Mouse (Mus musculus): ENCODE measurements around the gene Myt1.
"Not testable (repeated sequence)": the region's sequence is repeated elsewhere in the genome, so short reads cannot be mapped to it uniquely, and the experiment has no call there.

Myt1 gene

GRCm38 (mm10) chr2:181781421-181781820 is 18.3 kb downstream of the Myt1 start:
- DNase-seq: no peak

- no peak for DNase-seq
Measured at GRCm38 (mm10) chr2:181787852-181788251, 24.7 kb downstream of the Myt1 start.

- no peak for DNase-seq
Measured at GRCm38 (mm10) chr2:181789396-181789795, 26.3 kb downstream of the Myt1 start.

GRCm38 (mm10) chr2:181793186-181793585 is 30.1 kb downstream of the Myt1 start:
- not testable (repeated sequence) for DNase-seq

- no peak for DNase-seq
Measured at GRCm38 (mm10) chr2:181795641-181796130, 32.6 kb downstream of the Myt1 start.

- no peak for DNase-seq
Measured at GRCm38 (mm10) chr2:181797672-181798071, 34.5 kb downstream of the Myt1 start.

GRCm38 (mm10) chr2:181829032-181829650 is 66.0 kb downstream of the Myt1 start:
- no peak for DNase-seq

GRCm38 (mm10) chr2:181832745-181833144 is 69.6 kb downstream of the Myt1 start:
- no peak for DNase-seq

- DNase-seq: peak; percentile 91
Measured at GRCm38 (mm10) chr2:181837372-181838292, 74.5 kb downstream of the Myt1 start, which contains the start of gene Pcmtd2. Gene Pcmtd2 (plus strand): TSS chr2:181837854.

GRCm38 (mm10) chr2:181838293-181838680 is 75.2 kb downstream of the Myt1 start:
- no peak for DNase-seq

GRCm38 (mm10) chr2:181845709-181846394 is 82.7 kb downstream of the Myt1 start:
- DNase-seq: no peak

GRCm38 (mm10) chr2:181863791-181864535 is 100.8 kb downstream of the Myt1 start, which contains the start of gene Polr3k:
Gene Polr3k (plus strand): TSS chr2:181864337.
- peak; percentile 90 for DNase-seq

- no peak for DNase-seq
Measured at GRCm38 (mm10) chr2:181864536-181864860, 101.4 kb downstream of the Myt1 start.

GRCm38 (mm10) chr2:181866931-181867330 is 103.8 kb downstream of the Myt1 start:
- DNase-seq: peak; percentile 66

GRCm38 (mm10) chr2:181871039-181871438 is 107.9 kb downstream of the Myt1 start:
- no peak for DNase-seq

All from thymus, postnatal 25 days (tissue).